Mouse (Mus musculus) hindbrain, embryonic 11.5 days (tissue): ENCODE results near the gene Nhlrc4. TPM values are rescaled to one million over a fixed set of nuclear protein-coding genes. Genes with fewer than 3 reads are reported as not detected.

ENCODE experiments used
- ATAC-seq: fragments of 200-750 bp; cut with Nextera tagmentation; 2 replicates; pipeline ENCODE4 v1.8.0; 2017; ENCODE audit warnings: mild to moderate bottlenecking, moderate TSS enrichment, moderate library complexity; ENCODE audit not compliant: low FRiP score
- DNase-seq: peaks from one replicate; pipeline ENCODE4 v3.0.0-alpha.2; 2015; ENCODE audit warnings: low spot score
- H3K27ac ChIP-seq: fragments of 300-500 bp; sonication (generic); 2 replicates; pipeline ENCODE4 v1.5.1; 2014; ENCODE audit warnings: mild to moderate bottlenecking, low read depth, low read length
- H3K27me3 ChIP-seq: fragments of 300-500 bp; sonication (generic); 2 replicates; pipeline ENCODE4 v1.6.1; 2014; ENCODE audit warnings: mild to moderate bottlenecking, low read length, moderate library complexity, mixed read lengths; ENCODE audit not compliant: control insufficient read depth, insufficient read depth
- H3K36me3 ChIP-seq: fragments of 300-500 bp; sonication (generic); 2 replicates; pipeline ENCODE4 v1.6.1; 2014; ENCODE audit warnings: mild to moderate bottlenecking, low read length, moderate library complexity, mixed read lengths; ENCODE audit not compliant: control insufficient read depth, insufficient read depth
- H3K4me1 ChIP-seq: fragments of 300-500 bp; sonication (generic); replicated peaks from 2 replicates; pipeline ENCODE4 v1.6.1; 2014; ENCODE audit warnings: low read length, mixed read lengths; ENCODE audit not compliant: control insufficient read depth, insufficient read depth
- H3K4me2 ChIP-seq: fragments of 300-500 bp; sonication (generic); replicated peaks from 2 replicates; pipeline ENCODE4 v1.6.1; 2014; ENCODE audit warnings: mild to moderate bottlenecking, low read depth, low read length
- H3K4me3 ChIP-seq: fragments of 300-500 bp; sonication (generic); 2 replicates; pipeline ENCODE4 v1.5.1; 2014; ENCODE audit warnings: low read depth, low read length
- H3K9ac ChIP-seq: fragments of 300-500 bp; sonication (generic); 2 replicates; pipeline ENCODE4 v1.6.1; 2014; ENCODE audit warnings: low read depth, low read length
- H3K9me3 ChIP-seq: fragments of 300-500 bp; sonication (generic); 2 replicates; pipeline ENCODE4 v1.6.1; 2016; ENCODE audit warnings: low read length; ENCODE audit not compliant: control insufficient read depth
- WGBS: fragments of 180-500 bp; shearing (Covaris S2); extraction: QIAGEN DNeasy Blood & Tissue Kit; methylation state at CpG from one replicate; pipeline ENCODE4 v1.1.7; 2014; 5-methylcytosine and 5-hydroxymethylcytosine counted together
- polyA plus RNA-seq: library from polyadenylated mRNA; unstranded; fragments of >200 nt; fragmentation: Nextera tagmentation; extraction: Ambion mirVana; gene quantifications from 2 replicates; pipeline ENCODE4 v1.2.1, GENCODE M21; 2014

Nhlrc4 gene
- polyA plus RNA-seq, 1 experiment from 2014 or later = 0.15 TPM

DNA sequence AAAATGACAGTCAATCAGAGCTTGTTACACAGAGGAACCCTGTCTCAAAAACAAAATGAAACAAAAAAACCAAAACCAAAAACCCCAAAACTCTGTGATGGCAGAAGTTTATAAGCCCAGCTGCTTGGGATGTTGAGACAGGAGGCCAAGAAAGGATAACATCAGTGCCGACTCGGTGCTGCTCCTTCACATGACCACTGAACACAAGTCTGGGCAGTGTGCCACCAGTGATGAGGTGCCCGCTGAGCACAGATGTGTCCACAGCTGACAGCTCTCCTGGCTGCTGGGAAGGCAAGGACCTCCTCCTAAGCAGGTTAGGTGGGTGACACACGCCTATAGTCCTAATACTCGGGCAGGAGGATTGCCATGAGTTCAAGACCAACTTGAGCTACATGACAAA is 22.6 kb downstream of the Nhlrc4 start:
- Histone ChIP-seq H3K36me3 (no peaks in the 10 kb centered on the region), H3K4me2 (no peak overlapping the region), H3K27ac (no peak overlapping the region), H3K27me3 (no peaks in the 10 kb centered on the region), H3K9me3 (no peaks in the 10 kb centered on the region), H3K9ac (no peak overlapping the region), H3K4me1 (peaks cover 10% of the 10 kb centered on the region), H3K4me3 (no peak overlapping the region)
- no peak for DNase-seq
- WGBS = 86% methylated on average over 5 of the region's 5 CpGs
- ATAC-seq = no peak

DNA sequence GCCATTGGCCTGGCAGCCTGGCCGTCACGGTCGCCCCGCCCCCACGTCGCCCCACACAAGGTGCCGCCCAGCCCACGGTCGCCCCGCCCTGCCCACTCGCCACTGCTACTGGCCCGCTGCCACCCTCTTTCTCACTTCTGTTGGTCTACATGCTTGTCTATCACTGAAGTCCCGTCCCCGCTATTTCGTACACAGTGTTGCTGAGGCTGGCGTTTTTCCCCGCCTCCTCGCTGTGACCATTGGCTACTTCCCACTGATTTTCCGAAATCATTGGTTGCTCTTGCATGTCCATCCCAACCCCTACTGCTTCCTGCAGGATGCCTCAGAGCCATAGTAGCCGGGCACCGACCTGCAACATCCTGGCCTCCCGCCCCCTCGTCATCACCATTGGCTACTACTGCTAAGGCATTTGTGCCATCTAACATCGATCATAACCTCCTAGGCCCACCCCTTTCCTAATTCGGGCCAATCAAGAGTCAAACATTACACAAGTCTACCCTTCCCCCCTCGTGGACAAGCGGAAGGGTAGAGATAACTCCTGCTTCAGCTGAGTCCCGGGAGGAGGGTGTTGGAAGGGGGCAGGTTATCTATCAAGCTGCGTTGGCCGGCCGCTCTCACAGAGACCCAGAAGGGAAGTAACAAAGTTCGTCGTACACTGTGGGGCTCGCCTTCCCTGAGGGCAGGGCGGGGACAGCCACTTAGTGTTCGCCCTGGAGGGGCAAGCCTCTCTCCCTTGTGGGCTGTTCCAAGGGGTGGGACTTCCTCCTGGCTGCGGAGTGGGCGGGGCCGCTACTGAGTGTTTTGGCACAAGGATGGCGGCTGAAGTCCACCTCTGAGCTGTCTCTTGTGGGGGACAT is 24.7 kb downstream of the Nhlrc4 start:
- under 1% methylated on average over 37 of the region's 40 CpGs for WGBS
- Histone ChIP-seq H3K4me2 (peak overlapping the region; percentile 59), H3K27ac (peak overlapping the region; percentile 70), H3K4me3 (peak overlapping the region; percentile 94), H3K9me3 (no peaks in the 10 kb centered on the region), H3K36me3 (no peaks in the 10 kb centered on the region), H3K4me1 (peaks cover 10% of the 10 kb centered on the region), H3K9ac (peak overlapping the region; percentile 61), H3K27me3 (no peaks in the 10 kb centered on the region)
- ATAC-seq (peak; percentile 99), DNase-seq (peak; percentile 99)

DNA sequence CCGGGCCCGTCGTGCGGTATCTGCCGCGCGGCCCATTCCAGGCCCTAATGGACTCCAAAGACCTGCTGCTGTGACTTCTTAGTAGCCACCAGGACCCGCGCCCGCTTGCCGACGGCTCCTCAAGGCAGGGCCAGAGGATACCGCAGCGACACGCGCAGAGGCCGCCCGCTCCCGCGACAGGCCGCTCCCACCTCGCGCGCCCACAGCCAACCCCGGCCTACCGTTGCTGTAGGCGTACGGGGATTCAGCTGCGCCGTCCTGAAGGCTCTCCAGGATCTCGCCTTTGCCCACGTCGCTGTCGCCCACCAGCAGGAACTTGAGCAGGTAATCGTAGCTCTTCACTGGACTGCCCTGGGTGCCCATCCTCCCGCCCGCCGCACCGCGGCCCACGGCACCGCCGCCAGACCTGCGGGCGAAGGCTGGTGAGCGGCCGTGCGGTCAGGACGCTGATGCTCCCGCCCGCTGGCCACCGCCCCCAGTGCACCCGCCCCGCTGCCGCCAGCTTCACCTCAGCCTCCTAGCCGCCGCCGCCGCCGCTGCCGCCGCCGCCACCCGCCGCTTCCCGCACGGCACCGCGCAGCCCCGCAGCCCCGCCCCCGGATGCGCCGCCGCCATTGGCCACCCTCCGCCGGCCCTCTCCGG is 25.5 kb downstream of the Nhlrc4 start, which contains the start of gene Rab40c:
Rab40c (minus strand) TSS at position 584 of the 642 bp plus-strand sequence.
- Histone ChIP-seq H3K4me2 (peak within 1 kb of the TSS; percentile 64), H3K9ac (peak within 1 kb of the TSS; percentile 70), H3K4me3 (peak within 1 kb of the TSS; percentile 94), H3K4me1 (peaks cover 10% of the 10 kb centered on the region), H3K36me3 (no peaks in the 10 kb centered on the region), H3K27me3 (no peaks in the 10 kb centered on the region), H3K27ac (peak within 1 kb of the TSS; percentile 70), H3K9me3 (no peaks in the 10 kb centered on the region)
- DNase-seq = no peak
- peak; percentile 17 for ATAC-seq
- WGBS = under 1% methylated on average over 50 of the region's 78 CpGs

DNA sequence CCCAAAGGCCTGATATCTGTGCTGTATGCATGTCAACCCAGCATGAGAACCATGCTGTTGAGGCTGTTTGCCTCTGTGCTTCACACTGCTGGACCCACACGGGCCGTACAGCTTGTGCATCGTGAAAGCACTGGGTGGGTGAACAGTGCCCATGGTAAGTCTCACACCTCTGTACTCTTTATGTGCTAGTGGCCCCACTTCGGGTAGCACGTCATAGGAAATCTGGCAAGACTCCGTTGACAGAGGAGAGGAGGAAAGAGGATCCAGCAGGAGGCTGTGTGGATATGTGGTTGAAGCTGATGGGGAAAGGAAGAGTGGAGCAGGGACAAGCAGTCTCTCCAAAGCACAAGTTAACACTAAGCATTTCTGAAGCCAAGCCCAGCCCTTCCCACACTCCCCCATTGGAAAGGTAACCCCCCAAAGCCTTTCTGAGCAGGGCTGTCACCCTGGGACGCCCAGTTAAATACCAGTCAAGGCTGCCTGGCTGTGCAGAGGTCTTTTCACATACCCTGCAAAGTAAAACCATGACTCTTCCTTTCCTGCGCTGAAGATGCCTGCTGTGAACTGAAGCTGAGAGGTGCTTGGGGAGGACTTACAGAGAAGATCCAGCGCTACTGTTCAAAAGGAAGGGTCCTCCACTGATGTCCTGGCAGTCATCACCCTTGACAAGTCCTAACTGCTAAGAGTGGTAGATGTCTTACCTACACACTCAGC is 26.6 kb downstream of the Nhlrc4 start:
- H3K9ac ChIP-seq = peak overlapping the region; percentile 70
- no peak overlapping the region for H3K27ac ChIP-seq
- H3K4me2 ChIP-seq = peak overlapping the region; percentile 64
- ATAC-seq (no peak), DNase-seq (no peak)
- H3K36me3 ChIP-seq = no peaks in the 10 kb centered on the region
- H3K4me3 ChIP-seq = peak overlapping the region; percentile 94
- no peaks in the 10 kb centered on the region for H3K27me3 ChIP-seq
- 87% methylated on average over 9 of the region's 9 CpGs for WGBS
- H3K4me1 ChIP-seq = peaks cover 10% of the 10 kb centered on the region
- no peaks in the 10 kb centered on the region for H3K9me3 ChIP-seq

DNA sequence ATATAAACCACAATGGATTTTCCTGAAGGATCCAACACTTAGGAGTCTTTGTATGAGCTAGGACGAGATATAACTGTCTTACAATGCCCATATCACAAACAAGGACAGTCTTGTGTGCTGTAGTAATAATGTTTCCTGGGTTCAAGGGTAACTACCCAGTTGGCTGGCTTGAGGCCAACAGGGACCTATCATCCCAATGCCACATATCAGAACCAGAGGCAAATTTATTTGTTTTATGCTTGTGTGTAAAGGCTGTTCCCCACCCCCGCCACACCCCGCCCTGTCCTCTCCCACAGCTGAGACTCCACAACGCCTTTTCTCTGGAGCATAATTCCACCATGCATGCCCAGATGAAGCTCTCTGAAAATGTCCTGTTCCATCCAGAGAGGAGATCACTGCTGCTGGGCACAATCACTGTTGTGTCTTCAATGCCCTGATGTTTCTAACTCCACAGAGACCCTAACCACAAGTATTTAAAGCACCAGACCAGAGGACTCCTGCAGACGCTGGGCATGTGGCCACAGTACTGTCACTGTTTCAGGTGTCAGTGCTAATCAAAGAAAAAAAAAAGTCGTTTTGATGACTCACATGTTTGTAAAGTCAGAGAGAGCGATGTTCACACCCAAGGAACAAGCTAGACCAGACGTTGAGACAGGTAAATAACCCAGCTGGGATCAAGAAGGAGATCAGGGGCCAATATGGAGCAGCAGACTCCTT is 27.7 kb downstream of the Nhlrc4 start:
- ATAC-seq (no peak), DNase-seq (no peak)
- Histone ChIP-seq H3K36me3 (no peaks in the 10 kb centered on the region), H3K27ac (no peak overlapping the region), H3K27me3 (no peaks in the 10 kb centered on the region), H3K4me1 (peaks cover 10% of the 10 kb centered on the region), H3K4me3 (no peak overlapping the region), H3K4me2 (no peak overlapping the region), H3K9me3 (no peaks in the 10 kb centered on the region), H3K9ac (no peak overlapping the region)
- WGBS = 87% methylated on average over 8 of the region's 8 CpGs

DNA sequence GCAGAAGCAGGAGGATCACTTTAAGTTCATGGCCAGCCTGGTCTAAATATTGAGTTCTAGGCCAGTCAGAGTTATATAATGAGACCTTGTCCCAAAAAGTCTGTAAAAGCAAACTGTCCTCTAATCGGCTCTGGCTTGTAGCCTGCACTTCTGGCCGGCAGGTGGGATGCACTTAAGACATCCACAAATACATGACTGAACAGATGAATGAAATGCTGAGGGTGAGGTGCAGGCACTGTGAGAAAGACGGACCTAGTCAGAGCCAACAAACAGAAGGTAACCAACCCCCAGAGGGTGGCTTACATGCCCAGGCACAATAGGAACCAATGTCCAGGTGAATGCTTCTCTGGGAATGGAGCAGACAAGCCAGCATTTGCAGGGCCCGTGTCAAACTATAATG is 30.5 kb downstream of the Nhlrc4 start:
- Histone ChIP-seq H3K9me3 (no peaks in the 10 kb centered on the region), H3K27ac (no peak overlapping the region), H3K36me3 (no peaks in the 10 kb centered on the region), H3K4me1 (peaks cover 8% of the 10 kb centered on the region), H3K9ac (no peak overlapping the region), H3K4me2 (no peak overlapping the region), H3K4me3 (no peak overlapping the region), H3K27me3 (no peaks in the 10 kb centered on the region)
- ATAC-seq (no peak), DNase-seq (no peak)
- 82% methylated on average over 4 of the region's 4 CpGs for WGBS

DNA sequence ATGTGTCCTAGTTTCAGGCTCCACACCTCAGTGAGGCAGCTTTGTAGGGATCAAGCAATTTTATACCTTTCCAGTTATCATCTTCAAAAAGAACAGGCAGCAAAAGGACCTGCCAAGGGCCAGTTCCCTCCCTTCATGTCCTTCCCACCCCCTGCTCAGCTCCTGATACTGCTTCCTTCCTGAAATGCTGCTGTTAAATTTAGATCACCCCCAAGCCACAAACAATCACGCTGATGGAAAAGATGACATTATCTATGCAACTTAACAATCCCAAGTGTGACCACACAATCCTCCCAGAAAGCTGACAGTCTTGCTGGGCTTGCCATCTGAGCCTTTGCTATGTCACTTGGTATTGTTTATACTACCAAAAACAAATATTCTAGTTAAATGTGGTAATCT is 30.9 kb downstream of the Nhlrc4 start:
- no peaks in the 10 kb centered on the region for H3K36me3 ChIP-seq
- 79% methylated on average over 1 of the region's 1 CpGs for WGBS
- no peaks in the 10 kb centered on the region for H3K9me3 ChIP-seq
- H3K4me2 ChIP-seq = no peak overlapping the region
- no peak for DNase-seq
- no peak overlapping the region for H3K4me3 ChIP-seq
- no peaks in the 10 kb centered on the region for H3K27me3 ChIP-seq
- H3K4me1 ChIP-seq = peaks cover 8% of the 10 kb centered on the region
- no peak overlapping the region for H3K9ac ChIP-seq
- ATAC-seq = no peak
- no peak overlapping the region for H3K27ac ChIP-seq

DNA sequence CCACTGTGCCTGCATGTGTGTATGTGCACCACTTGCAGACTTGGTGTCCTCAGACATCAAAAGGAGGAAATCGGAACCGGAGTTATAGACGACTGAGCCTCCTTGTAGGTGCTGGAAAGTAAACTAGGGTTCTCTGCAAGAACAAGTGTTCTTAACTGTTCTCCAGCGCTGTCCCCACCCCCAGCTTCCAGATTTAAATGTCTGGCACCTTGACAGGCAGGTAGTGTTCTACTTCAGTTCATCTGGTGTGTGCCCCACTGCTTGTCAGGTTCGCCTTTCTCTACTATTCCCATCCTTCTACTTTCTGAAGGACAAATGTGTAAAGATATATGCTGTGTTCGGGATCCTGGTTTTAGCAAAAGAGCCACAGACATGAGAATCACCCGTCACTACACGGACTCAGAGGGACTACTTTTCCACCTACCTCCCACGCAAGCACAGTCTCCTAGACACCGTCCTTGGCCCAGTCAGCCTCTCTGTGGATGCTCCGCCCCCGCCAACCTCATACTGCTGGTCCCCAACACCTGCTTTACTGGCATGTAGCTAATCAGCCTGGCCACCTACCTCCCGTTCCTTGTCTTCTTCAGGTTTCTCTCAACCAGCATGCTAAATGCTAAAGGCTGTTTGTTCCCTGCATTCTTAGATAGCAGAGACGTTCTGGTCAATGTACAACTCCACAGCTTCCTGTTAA is 31.4 kb downstream of the Nhlrc4 start:
- WGBS = 91% methylated on average over 14 of the region's 14 CpGs
- no peaks in the 10 kb centered on the region for H3K36me3 ChIP-seq
- ATAC-seq = no peak
- no peak overlapping the region for H3K27ac ChIP-seq
- DNase-seq = no peak
- no peak overlapping the region for H3K4me3 ChIP-seq
- H3K9ac ChIP-seq = no peak overlapping the region
- H3K4me1 ChIP-seq = peaks cover 4% of the 10 kb centered on the region
- no peak overlapping the region for H3K4me2 ChIP-seq
- no peaks in the 10 kb centered on the region for H3K9me3 ChIP-seq
- no peaks in the 10 kb centered on the region for H3K27me3 ChIP-seq
